Mouse (Mus musculus) WW6 (cell line): ENCODE data around the gene Fscn1.

Experiments used
- DNase-seq: peaks from one replicate; pipeline ENCODE4 v3.0.0-alpha.2; 2013; ENCODE audit warnings: low read depth, low spot score

Gene Fscn1

GRCm38 (mm10) chr5:142973971-142974370 is 13.8 kb downstream of the Fscn1 start:
- no peak for DNase-seq

GRCm38 (mm10) chr5:142974598-142975121 is 14.5 kb downstream of the Fscn1 start:
- DNase-seq: no peak

- no peak for DNase-seq
Observed at GRCm38 (mm10) chr5:142976516-142976915, 16.4 kb downstream of the Fscn1 start.

GRCm38 (mm10) chr5:142982046-142982801 is 22.1 kb downstream of the Fscn1 start:
- DNase-seq: no peak

- DNase-seq: no peak
Observed at GRCm38 (mm10) chr5:142983174-142983573, 23.0 kb downstream of the Fscn1 start.

GRCm38 (mm10) chr5:142984271-142984670 is 24.1 kb downstream of the Fscn1 start:
- DNase-seq: no peak

GRCm38 (mm10) chr5:142988520-142988919 is 28.4 kb downstream of the Fscn1 start:
- DNase-seq: no peak

GRCm38 (mm10) chr5:142989167-142989566 is 29.0 kb downstream of the Fscn1 start:
- DNase-seq: no peak

- no peak for DNase-seq
Observed at GRCm38 (mm10) chr5:142994746-142995145, 34.6 kb downstream of the Fscn1 start.

GRCm38 (mm10) chr5:142997526-142997925 is 37.4 kb downstream of the Fscn1 start:
- no peak for DNase-seq

GRCm38 (mm10) chr5:142998171-142998570 is 38.0 kb downstream of the Fscn1 start:
- DNase-seq: no peak

GRCm38 (mm10) chr5:143000091-143000490 is 39.9 kb downstream of the Fscn1 start:
- DNase-seq: no peak

GRCm38 (mm10) chr5:143000654-143001500 is 40.7 kb downstream of the Fscn1 start:
- DNase-seq: no peak

GRCm38 (mm10) chr5:143009383-143009782 is 49.2 kb downstream of the Fscn1 start:
- no peak for DNase-seq

GRCm38 (mm10) chr5:143017401-143017800 is 57.3 kb downstream of the Fscn1 start:
- DNase-seq: no peak
